Mouse (Mus musculus) limb, embryonic 12.5 days (tissue): ENCODE data around the gene Cpne4. TPM values are rescaled to one million over a fixed set of nuclear protein-coding genes. Genes with fewer than 3 reads are reported as not detected.
A peak's percentile ranks its signal among the peaks of the same experiment; 100 is the strongest.

ENCODE experiments used
- ATAC-seq: fragments of 200-750 bp; cut with Nextera tagmentation; 2 replicates; pipeline ENCODE4 v1.8.0; 2017; ENCODE audit warnings: low read depth, moderate TSS enrichment; ENCODE audit not compliant: insufficient number of reproducible peaks, insufficient read depth, low FRiP score, low TSS enrichment
- H3K27ac ChIP-seq: fragments of 300-500 bp; sonication (generic); 2 replicates; pipeline ENCODE4 v1.5.1; 2016; ENCODE audit warnings: mild to moderate bottlenecking, moderate library complexity
- H3K27me3 ChIP-seq: fragments of 300-500 bp; sonication (generic); 2 replicates; pipeline ENCODE4 v1.6.1; 2016; ENCODE audit warnings: mild to moderate bottlenecking, moderate library complexity
- H3K36me3 ChIP-seq: fragments of 300-500 bp; sonication (generic); 2 replicates; pipeline ENCODE4 v1.6.1; 2016; ENCODE audit warnings: mild to moderate bottlenecking, moderate library complexity
- H3K4me1 ChIP-seq: fragments of 300-500 bp; sonication (generic); replicated peaks from 2 replicates; pipeline ENCODE4 v1.6.1; 2016
- H3K4me2 ChIP-seq: fragments of 300-500 bp; sonication (generic); 2 replicates; pipeline ENCODE4 v1.6.1; 2016; ENCODE audit warnings: mild to moderate bottlenecking, moderate library complexity
- H3K4me3 ChIP-seq: fragments of 300-500 bp; sonication (generic); replicated peaks from 2 replicates; pipeline ENCODE4 v1.5.1; 2016; ENCODE audit warnings: mild to moderate bottlenecking
- H3K9ac ChIP-seq: fragments of 300-500 bp; sonication (generic); replicated peaks from 2 replicates; pipeline ENCODE4 v1.6.1; 2016; ENCODE audit warnings: mild to moderate bottlenecking, moderate library complexity
- H3K9me3 ChIP-seq: fragments of 300-500 bp; sonication (generic); 2 replicates; pipeline ENCODE4 v1.6.1; 2016; ENCODE audit warnings: mild to moderate bottlenecking, moderate library complexity
- WGBS: fragments of 180-500 bp; shearing (Covaris S2); methylation state at CpG from one replicate; pipeline ENCODE4 v1.1.7; 2016; 5-methylcytosine and 5-hydroxymethylcytosine counted together
- polyA plus RNA-seq: library from polyadenylated mRNA; unstranded; fragments of >200 nt; fragmentation: Nextera tagmentation; extraction: Ambion mirVana; gene quantifications from 2 replicates; pipeline ENCODE4 v1.2.1, GENCODE M21; 2016

The Cpne4 gene
- polyA plus RNA-seq, 1 experiment from 2014 or later = 0.40 TPM

DNA sequence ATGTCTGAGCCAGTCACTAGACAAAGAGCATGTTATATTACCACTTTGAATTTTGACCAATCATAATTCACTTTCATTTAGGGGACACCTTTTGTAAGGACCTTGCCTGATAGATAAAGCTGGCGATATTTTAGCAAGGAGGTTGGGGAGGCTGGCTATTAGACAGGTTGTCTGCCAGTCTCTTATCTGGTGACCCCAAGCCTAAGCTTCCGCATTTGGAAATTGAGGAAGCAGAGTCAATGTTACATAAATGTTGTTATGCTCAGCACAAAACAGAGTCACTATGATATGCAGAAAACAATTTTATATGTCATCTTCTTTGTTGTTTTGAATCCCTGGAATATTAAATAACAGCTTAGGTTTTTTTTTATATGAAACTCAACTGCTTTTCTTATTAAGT, 267.6 kb downstream of the Cpne4 start:
- H3K27me3 ChIP-seq = no peaks in the 10 kb centered on the region
- no peaks in the 10 kb centered on the region for H3K4me1 ChIP-seq
- no peaks in the 10 kb centered on the region for H3K36me3 ChIP-seq
- H3K9ac ChIP-seq = no peak overlapping the region
- H3K4me3 ChIP-seq = no peak overlapping the region
- no peaks in the 10 kb centered on the region for H3K9me3 ChIP-seq
- no peak for ATAC-seq
- WGBS = 93% methylated on average over 2 of the region's 2 CpGs
- no peak overlapping the region for H3K27ac ChIP-seq
- no peak overlapping the region for H3K4me2 ChIP-seq

DNA sequence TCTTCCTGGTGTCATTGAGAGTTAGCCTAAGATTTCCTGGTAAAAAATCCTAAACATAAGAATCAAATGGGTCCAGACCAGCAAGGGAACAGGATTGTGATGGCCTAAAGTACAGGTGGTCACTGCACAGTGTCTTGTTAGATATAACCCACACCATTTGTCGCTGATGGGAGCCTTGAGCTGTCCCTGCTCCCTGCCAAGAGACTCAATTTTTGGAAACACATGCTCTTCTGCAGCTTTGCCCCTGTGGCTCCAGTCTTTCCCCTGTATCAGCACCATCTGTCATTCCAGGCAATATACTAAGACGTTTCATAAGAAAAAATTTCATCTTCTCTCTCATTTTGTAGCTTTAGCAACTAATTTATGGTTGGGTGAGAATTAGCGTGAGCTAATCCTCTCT, 281.6 kb downstream of the Cpne4 start:
- Histone ChIP-seq H3K9me3 (no peaks in the 10 kb centered on the region), H3K4me3 (no peak overlapping the region), H3K4me1 (no peaks in the 10 kb centered on the region), H3K27me3 (no peaks in the 10 kb centered on the region), H3K27ac (no peak overlapping the region), H3K9ac (no peak overlapping the region), H3K36me3 (no peaks in the 10 kb centered on the region), H3K4me2 (no peak overlapping the region)
- 62% methylated on average over 3 of the region's 3 CpGs for WGBS
- ATAC-seq = no peak

- Histone ChIP-seq H3K4me3 (no peak overlapping the region), H3K27ac (no peak overlapping the region), H3K4me2 (no peak overlapping the region), H3K9me3 (no peaks in the 10 kb centered on the region), H3K36me3 (no peaks in the 10 kb centered on the region), H3K9ac (no peak overlapping the region), H3K4me1 (no peaks in the 10 kb centered on the region), H3K27me3 (no peaks in the 10 kb centered on the region)
- no peak for ATAC-seq
- WGBS = 89% methylated on average over 5 of the region's 5 CpGs
Measured at GRCm38 (mm10) chr9:104832934-104833539, 286.0 kb downstream of the Cpne4 start.

GRCm38 (mm10) chr9:104837931-104838330, 290.8 kb downstream of the Cpne4 start:
- no peak for ATAC-seq
- 55% methylated on average over 1 of the region's 1 CpGs for WGBS

GRCm38 (mm10) chr9:104841278-104841677, 294.2 kb downstream of the Cpne4 start:
- no peak overlapping the region for H3K9ac ChIP-seq
- no peaks in the 10 kb centered on the region for H3K36me3 ChIP-seq
- no peaks in the 10 kb centered on the region for H3K27me3 ChIP-seq
- no peak overlapping the region for H3K4me2 ChIP-seq
- 65% methylated on average over 1 of the region's 1 CpGs for WGBS
- H3K4me1 ChIP-seq = no peaks in the 10 kb centered on the region
- H3K9me3 ChIP-seq = no peaks in the 10 kb centered on the region
- H3K27ac ChIP-seq = no peak overlapping the region
- no peak for ATAC-seq
- H3K4me3 ChIP-seq = no peak overlapping the region

More at GRCm38 (mm10) chr9:104837931-104838330, 290.8 kb downstream of the Cpne4 start:
- Histone ChIP-seq H3K4me2 (no peak overlapping the region), H3K27ac (no peak overlapping the region), H3K9me3 (no peaks in the 10 kb centered on the region), H3K27me3 (no peaks in the 10 kb centered on the region), H3K36me3 (no peaks in the 10 kb centered on the region), H3K9ac (no peak overlapping the region), H3K4me3 (no peak overlapping the region), H3K4me1 (no peaks in the 10 kb centered on the region)

DNA sequence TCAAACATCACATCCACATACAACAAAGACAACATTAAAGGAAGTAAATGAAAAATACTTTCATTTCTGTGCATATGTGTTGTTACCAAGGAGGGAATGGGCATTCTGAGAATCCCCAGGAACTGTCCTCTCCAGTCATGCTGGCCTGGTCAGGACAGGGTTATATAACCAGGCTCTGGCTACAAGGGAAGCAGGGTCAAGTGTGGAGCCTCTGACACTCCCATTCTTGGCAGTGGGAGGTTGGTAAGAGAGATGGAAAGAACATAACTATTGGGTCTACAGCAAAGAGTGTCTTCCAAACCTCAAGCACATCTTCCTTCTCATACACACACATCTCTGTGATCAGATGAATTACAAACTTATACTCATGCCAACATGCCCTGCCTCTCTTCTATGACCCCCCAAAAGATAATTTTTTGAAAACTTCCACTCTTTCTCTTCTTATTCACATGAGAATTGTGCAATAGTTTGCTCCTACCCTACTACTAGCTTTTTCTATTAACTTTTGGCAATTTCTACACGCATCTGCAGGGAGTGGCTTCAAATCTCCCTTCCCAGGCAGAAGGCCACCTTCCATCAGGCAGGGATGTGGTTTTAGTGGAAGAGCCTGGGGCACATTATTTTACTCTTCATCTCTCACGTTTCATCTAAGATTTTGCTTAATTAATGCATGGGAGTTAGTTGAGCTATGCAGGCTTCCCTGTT, 298.3 kb downstream of the Cpne4 start:
- WGBS = 59% methylated on average over 2 of the region's 2 CpGs

GRCm38 (mm10) chr9:104853701-104854100, 306.6 kb downstream of the Cpne4 start:
- ATAC-seq = peak; percentile 66; the same call in 1 of the 2 replicates
- Histone ChIP-seq H3K4me3 (no peak overlapping the region), H3K27ac (no peak overlapping the region), H3K9ac (no peak overlapping the region), H3K36me3 (no peaks in the 10 kb centered on the region), H3K27me3 (no peaks in the 10 kb centered on the region), H3K9me3 (no peaks in the 10 kb centered on the region), H3K4me1 (peaks cover 7% of the 10 kb centered on the region; the same call in 1 of the 2 replicates), H3K4me2 (no peak overlapping the region)
- WGBS = 35% methylated on average over 3 of the region's 3 CpGs

More for the DNA sequence above, 298.3 kb downstream of the Cpne4 start:
- H3K9me3 ChIP-seq = no peaks in the 10 kb centered on the region
- H3K27ac ChIP-seq = no peak overlapping the region
- H3K4me1 ChIP-seq = no peaks in the 10 kb centered on the region
- ATAC-seq = no peak
- H3K4me2 ChIP-seq = no peak overlapping the region
- H3K4me3 ChIP-seq = no peak overlapping the region
- no peaks in the 10 kb centered on the region for H3K27me3 ChIP-seq
- no peaks in the 10 kb centered on the region for H3K36me3 ChIP-seq
- H3K9ac ChIP-seq = no peak overlapping the region

DNA sequence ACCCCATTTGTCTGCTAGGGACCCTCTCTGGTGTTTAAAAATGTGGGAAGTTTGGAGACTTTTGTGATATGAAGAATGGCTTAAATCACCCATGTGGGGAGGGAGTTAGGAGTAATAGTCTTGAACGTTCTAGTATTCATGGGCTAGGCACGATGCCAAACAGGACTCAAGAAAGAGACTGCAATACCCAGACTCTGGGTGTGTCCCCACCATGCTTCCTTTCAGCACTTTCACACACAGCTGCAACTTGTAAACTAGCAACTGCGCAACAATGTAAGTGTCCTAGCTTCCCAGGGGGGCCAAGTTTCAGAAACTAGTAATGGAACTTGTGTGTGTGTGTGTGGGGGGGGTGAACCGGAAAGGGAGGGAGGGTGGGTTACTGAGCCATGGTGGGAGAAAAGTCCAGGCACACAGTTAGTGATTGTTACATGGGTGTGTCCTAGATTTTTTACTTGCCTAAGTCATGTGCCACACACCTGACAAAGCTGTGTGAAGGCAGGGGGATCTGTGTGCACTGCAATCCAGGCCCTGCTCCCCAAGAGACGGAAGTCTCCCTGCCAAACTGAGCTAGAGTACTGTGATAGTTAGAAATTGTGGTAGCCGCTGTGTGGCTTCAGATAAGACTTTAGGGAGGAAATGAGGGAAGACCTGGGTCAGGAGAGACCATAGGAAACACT, 307.3 kb downstream of the Cpne4 start:
- Histone ChIP-seq H3K36me3 (no peaks in the 10 kb centered on the region), H3K4me2 (no peak overlapping the region), H3K9ac (no peak overlapping the region), H3K4me3 (no peak overlapping the region), H3K27ac (no peak overlapping the region), H3K27me3 (no peaks in the 10 kb centered on the region), H3K9me3 (no peaks in the 10 kb centered on the region), H3K4me1 (peaks cover 7% of the 10 kb centered on the region; the same call in 1 of the 2 replicates)
- ATAC-seq = peak; percentile 68
- 63% methylated on average over 6 of the region's 6 CpGs for WGBS

DNA sequence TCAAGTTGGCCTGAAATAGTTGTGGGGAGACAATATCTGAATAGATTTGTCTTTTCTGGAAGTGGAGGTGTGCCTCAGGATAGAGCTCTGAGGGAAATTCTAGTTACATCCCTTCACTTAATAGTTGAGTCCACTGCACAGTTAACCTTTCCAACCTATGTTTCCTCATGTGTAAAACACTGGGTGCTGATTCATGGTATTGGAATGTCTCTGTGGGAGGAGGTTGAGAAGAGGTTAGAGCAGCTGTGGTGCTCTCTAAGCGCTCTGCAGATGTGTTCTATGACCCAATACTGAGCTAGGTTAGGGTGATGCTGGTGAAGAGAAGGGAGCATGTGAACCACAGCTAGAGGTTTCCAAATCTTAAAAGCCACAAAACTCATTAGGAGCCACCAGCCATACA, 318.7 kb downstream of the Cpne4 start:
- Histone ChIP-seq H3K4me2 (no peak overlapping the region), H3K27me3 (no peaks in the 10 kb centered on the region), H3K9me3 (no peaks in the 10 kb centered on the region), H3K4me3 (no peak overlapping the region), H3K27ac (no peak overlapping the region), H3K36me3 (no peaks in the 10 kb centered on the region), H3K9ac (no peak overlapping the region), H3K4me1 (no peaks in the 10 kb centered on the region)
- 75% methylated on average over 1 of the region's 1 CpGs for WGBS
- ATAC-seq = no peak

DNA sequence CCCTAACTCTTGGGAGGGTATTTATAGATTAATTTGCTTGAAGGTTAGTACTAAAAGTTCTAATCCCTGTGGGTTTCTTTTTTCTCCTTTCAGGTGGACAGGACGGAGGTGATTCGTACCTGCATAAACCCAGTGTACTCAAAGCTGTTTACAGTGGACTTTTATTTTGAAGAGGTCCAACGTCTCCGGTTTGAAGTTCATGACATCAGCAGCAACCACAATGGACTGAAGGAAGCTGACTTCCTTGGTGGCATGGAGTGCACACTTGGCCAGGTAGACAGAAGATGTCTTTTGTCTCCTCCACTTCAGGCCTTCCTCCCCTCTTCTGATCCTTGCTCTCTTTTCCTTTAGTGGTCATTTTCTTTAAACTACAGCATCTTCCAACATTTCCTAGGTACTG, 325.5 kb downstream of the Cpne4 start:
- H3K27me3 ChIP-seq = no peaks in the 10 kb centered on the region
- WGBS = 79% methylated on average over 4 of the region's 4 CpGs
- H3K36me3 ChIP-seq = no peaks in the 10 kb centered on the region

DNA sequence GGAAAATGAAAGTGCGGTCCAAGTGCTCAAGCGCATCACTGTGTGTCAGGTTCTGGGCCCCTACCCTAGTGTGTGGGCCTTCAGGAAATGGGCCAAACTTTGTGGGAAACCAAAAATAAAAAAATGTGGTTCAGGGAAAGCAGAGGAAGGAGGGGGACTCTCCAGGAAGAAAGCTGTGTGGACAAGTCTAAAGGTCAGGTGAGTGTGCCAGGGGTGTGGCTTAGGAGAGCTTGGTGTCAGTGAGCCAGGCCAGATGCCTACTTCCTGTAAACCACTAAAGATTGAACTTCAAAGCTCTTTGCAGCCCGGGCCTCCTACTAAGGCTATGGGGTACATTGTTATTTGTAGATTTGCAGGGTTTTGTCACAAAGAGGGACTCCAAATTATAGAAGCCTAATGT, 327.1 kb downstream of the Cpne4 start:
- Histone ChIP-seq H3K9me3 (no peaks in the 10 kb centered on the region), H3K4me1 (no peaks in the 10 kb centered on the region), H3K36me3 (no peaks in the 10 kb centered on the region), H3K9ac (no peak overlapping the region), H3K27me3 (no peaks in the 10 kb centered on the region), H3K27ac (no peak overlapping the region), H3K4me3 (no peak overlapping the region), H3K4me2 (no peak overlapping the region)
- ATAC-seq = no peak
- WGBS = 67% methylated on average over 3 of the region's 3 CpGs

More for the DNA sequence above, 325.5 kb downstream of the Cpne4 start:
- no peak for ATAC-seq
- H3K27ac ChIP-seq = no peak overlapping the region
- H3K4me3 ChIP-seq = no peak overlapping the region
- no peaks in the 10 kb centered on the region for H3K9me3 ChIP-seq
- H3K9ac ChIP-seq = no peak overlapping the region
- H3K4me2 ChIP-seq = no peak overlapping the region
- no peaks in the 10 kb centered on the region for H3K4me1 ChIP-seq
